Mouse (Mus musculus): ENCODE data around the gene Asic3. TPM values are rescaled to one million over a fixed set of nuclear protein-coding genes. Genes with fewer than 3 reads are reported as not detected.

Gene Asic3
- total and polyA plus RNA-seq, 3 experiments = 0.25 to 1.1 TPM; not detected in 1

DNA sequence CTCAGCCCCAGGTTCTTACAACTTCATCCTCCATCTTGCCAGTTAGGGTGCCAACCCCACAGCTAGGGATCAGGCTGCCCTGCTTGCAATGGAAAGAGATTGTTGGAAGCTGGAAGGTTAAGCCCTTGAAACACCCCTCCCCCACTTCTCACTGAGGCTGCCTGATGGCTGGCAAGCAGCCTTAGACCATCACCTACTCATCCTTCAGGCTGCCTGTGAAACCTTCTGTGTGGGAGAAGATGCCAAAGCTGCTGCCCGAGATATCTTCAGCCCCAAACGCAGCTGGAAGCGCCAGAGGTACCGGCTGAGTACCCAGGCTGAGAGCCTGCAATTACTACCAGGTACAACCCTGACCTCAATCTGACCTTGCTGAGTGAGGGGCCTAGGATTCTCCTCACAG is 33.7 kb upstream of the Asic3 start:
- Histone ChIP-seq H3K4me2 (ENCODE audit: insufficient read depth, low read depth, poor library complexity, severe bottlenecking) (no peak overlapping the region), H3K36me3 (replicated peaks in 1 of 2; ENCODE audit: control insufficient read depth in 1 of 2, insufficient read depth in 1 of 2, low read length in 1 of 2) (no peaks in the 10 kb centered on the region), H3K27me3 (replicated peaks) (peaks cover 15% of the 10 kb centered on the region), H3K4me3 (replicated peaks in 1 of 3; ENCODE audit: low read depth in 2 of 3, low read length in 2 of 3, poor library complexity in 1 of 3) (no peak overlapping the region), H3K79me2 (replicated peaks; ENCODE audit: control insufficient read depth, extremely low read depth, insufficient read depth, poor library complexity, severe bottlenecking) (no peaks in the 10 kb centered on the region), H3K4me1 (ENCODE audit: control insufficient read depth in 1 of 2, insufficient read depth in 2 of 2) (peaks cover 6 to 14% of the 10 kb centered on the region in 2 experiments), H3K9me3 (replicated peaks; ENCODE audit: low read length) (no peaks in the 10 kb centered on the region), H3K9ac (ENCODE audit: insufficient read depth, low read depth) (no peak overlapping the region), H3K27ac (ENCODE audit: insufficient read depth, low read depth) (no peak overlapping the region)
- in situ Hi-C loops (cut with MboI; ENCODE audit: low pct_ligation_motif_present, low pct_unique_long_range_greater_than_20kb, low sequenced_read_pairs) (no loop called here), dilution Hi-C loops (cut with MboI; ENCODE audit: extremely low pct_ligation_motif_present, extremely low pct_unique_long_range_greater_than_20kb, low sequenced_read_pairs) (no loop called here)
- DNase-seq (ENCODE audit: extremely low read depth) = no peak
- TF ChIP-seq CTCF (conservative IDR thresholded peaks at IDR 0.05 in 1 of 2, IDR thresholded peaks at IDR 0.05 in 1 of 2; ENCODE audit: low read depth in 2 of 2, low read length in 2 of 2) = no peak
- no peak for TF ChIP-seq USF1 (IDR thresholded peaks at IDR 0.05; ENCODE audit: low read depth, low read length)
- no peak for TF ChIP-seq BHLHE40 (IDR thresholded peaks at IDR 0.05; ENCODE audit: low read depth, low read length)
- TF ChIP-seq E2F4 (IDR thresholded peaks at IDR 0.05; ENCODE audit: insufficient replicate concordance, low read depth, low read length) = no peak
- no peak for TF ChIP-seq POLR2A (IDR thresholded peaks at IDR 0.05; ENCODE audit: low read depth, low read length)
- TF ChIP-seq GABPA (IDR thresholded peaks at IDR 0.05; ENCODE audit: insufficient replicate concordance, low read depth, low read length) = no peak
- no peak for TF ChIP-seq ZC3H11A (IDR thresholded peaks at IDR 0.05; ENCODE audit: low read depth, low read length)
- TF ChIP-seq POLR2AphosphoS2 (IDR thresholded peaks at IDR 0.05; ENCODE audit: low read depth, low read length) = no peak
- no peak for TF ChIP-seq NRF1 (IDR thresholded peaks at IDR 0.05; ENCODE audit: low read depth, low read length)
- no peak for TF ChIP-seq EP300 (IDR thresholded peaks at IDR 0.05; ENCODE audit: low read length)

DNA sequence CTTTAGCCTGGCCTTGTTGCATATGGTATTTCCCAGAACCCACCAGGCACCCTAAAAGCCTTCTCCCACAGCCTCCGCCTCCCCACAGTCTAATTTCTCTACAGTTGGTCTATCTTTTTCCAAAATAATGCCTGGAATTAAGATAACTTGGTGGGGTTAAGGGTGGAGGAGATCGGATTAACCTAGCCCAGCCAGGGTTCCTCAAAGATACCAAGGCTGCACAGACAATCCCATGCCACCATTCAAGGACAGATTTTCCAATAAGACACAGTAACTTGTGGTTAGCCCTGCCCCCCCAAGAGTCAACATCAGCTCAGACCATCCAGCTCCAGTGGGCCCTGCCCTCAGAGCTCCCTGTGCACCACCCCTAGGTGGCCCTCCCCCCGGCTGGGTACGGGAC is 32.7 kb upstream of the Asic3 start:
- H3K4me2 ChIP-seq (ENCODE audit: insufficient read depth, low read depth, poor library complexity, severe bottlenecking) = no peak overlapping the region
- no peak overlapping the region for H3K4me3 ChIP-seq (replicated peaks in 1 of 3; ENCODE audit: low read depth in 2 of 3, low read length in 2 of 3, poor library complexity in 1 of 3)
- in situ Hi-C loops (cut with MboI; ENCODE audit: low pct_ligation_motif_present, low pct_unique_long_range_greater_than_20kb, low sequenced_read_pairs) = no loop called here
- dilution Hi-C loops (cut with MboI; ENCODE audit: extremely low pct_ligation_motif_present, extremely low pct_unique_long_range_greater_than_20kb, low sequenced_read_pairs) = no loop called here
- no peak overlapping the region for H3K9ac ChIP-seq (ENCODE audit: insufficient read depth, low read depth)
- no peaks in the 10 kb centered on the region for H3K36me3 ChIP-seq (replicated peaks in 1 of 2; ENCODE audit: control insufficient read depth in 1 of 2, insufficient read depth in 1 of 2, low read length in 1 of 2)
- H3K4me1 ChIP-seq (ENCODE audit: control insufficient read depth in 1 of 2, insufficient read depth in 2 of 2) = peaks cover 8 to 22% of the 10 kb centered on the region in 2 experiments
- no peaks in the 10 kb centered on the region for H3K9me3 ChIP-seq (replicated peaks; ENCODE audit: low read length)
- H3K79me2 ChIP-seq (replicated peaks; ENCODE audit: control insufficient read depth, extremely low read depth, insufficient read depth, poor library complexity, severe bottlenecking) = no peaks in the 10 kb centered on the region
- no peak overlapping the region for H3K27ac ChIP-seq (ENCODE audit: insufficient read depth, low read depth)
- TF ChIP-seq ZKSCAN1 (IDR thresholded peaks at IDR 0.05; ENCODE audit: borderline replicate concordance, low read depth, low read length) (no peak), CTCF (conservative IDR thresholded peaks at IDR 0.05 in 1 of 2, IDR thresholded peaks at IDR 0.05 in 1 of 2; ENCODE audit: low read depth in 2 of 2, low read length in 2 of 2) (no peak), IRF4 (IDR thresholded peaks at IDR 0.05; ENCODE audit: low read depth, low read length) (no peak), MXI1 (IDR thresholded peaks at IDR 0.05; ENCODE audit: low read depth, low read length) (no peak), NELFE (IDR thresholded peaks at IDR 0.05; ENCODE audit: low read depth, low read length) (no peak), POLR2A (IDR thresholded peaks at IDR 0.05; ENCODE audit: low read depth, low read length) (no peak), ELF1 (IDR thresholded peaks at IDR 0.05; ENCODE audit: low read depth, low read length) (no peak), JUN (IDR thresholded peaks at IDR 0.05; ENCODE audit: insufficient read depth, low read depth, low read length) (no peak), ZMIZ1 (IDR thresholded peaks at IDR 0.05; ENCODE audit: low read depth, low read length) (no peak), HCFC1 (IDR thresholded peaks at IDR 0.05; ENCODE audit: low read depth, low read length) (no peak), ZNF384 (IDR thresholded peaks at IDR 0.05; ENCODE audit: low read depth, low read length) (no peak), SIN3A (IDR thresholded peaks at IDR 0.05; ENCODE audit: low read length) (no peak), NRF1 (IDR thresholded peaks at IDR 0.05; ENCODE audit: low read depth, low read length) (no peak)
- DNase-seq (ENCODE audit: extremely low read depth) = no peak
- peaks cover 13% of the 10 kb centered on the region for H3K27me3 ChIP-seq (replicated peaks)

Data from CH12.LX (cell line).